Mouse (Mus musculus): ENCODE measurements around the gene Speer4f2. TPM values are rescaled to one million over a fixed set of nuclear protein-coding genes. Genes with fewer than 3 reads are reported as not detected.

Gene Speer4f2
- total RNA-seq, 2 experiments from 2014 or later: not detected

Other genes starting within 250 kb of the Speer4f2 start
- not detected for gene Speer4f1, start 102.9 kb downstream of the Speer4f2 start, total RNA-seq (2021)
- 10 to 100 TPM; 18.3 to 19.4 TPM for gene Sema3c, start 201.1 kb downstream of the Speer4f2 start, total RNA-seq (2021)

Data from heart, postnatal 25 days (tissue).